22 mouse cellular contexts compared by ENCODE assay signal in the genomic region with DNA sequence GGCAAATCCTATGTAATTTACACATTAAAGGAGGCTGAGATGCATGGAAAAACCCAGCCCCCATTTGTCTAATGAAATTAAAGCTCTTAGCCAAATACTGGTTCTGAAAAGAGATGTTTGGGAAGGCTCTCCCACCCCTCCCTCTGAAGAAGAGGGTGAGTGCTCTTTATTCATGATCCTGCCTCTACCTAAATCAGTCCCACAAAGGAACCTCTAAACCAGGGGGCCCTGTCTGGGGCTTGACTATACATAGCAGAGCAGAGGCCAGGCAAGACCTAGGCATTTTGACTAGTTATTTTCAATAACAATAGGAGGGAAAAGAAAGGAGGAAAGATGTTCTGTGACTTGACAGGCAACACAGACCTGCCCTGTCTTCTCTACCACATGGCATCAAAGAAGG.
"Had no signal": no experiment of that assay in that cellular context is flagged by ENCODE, and none has a peak within 500 bp of the region (broad histone marks: within the 10 kb centered on the region; RNA-seq: fewer than 3 reads in every experiment).

No protein-coding gene starts in this region.

- H3K27me3 ChIP-seq: limb, embryonic 12.5 days; limb, embryonic 15.5 days; lung, embryonic 15.5 days; megakaryocyte, embryonic 14.5 days; neural tube, embryonic 12.5 days; neural tube, embryonic 15.5 days had no signal

- H3K4me2 ChIP-seq: limb, embryonic 12.5 days; limb, embryonic 15.5 days; liver, embryonic 11.5 days; lung, embryonic 15.5 days; neural tube, embryonic 12.5 days; neural tube, embryonic 15.5 days had no signal

- DNase-seq: kidney, adult 9 months; kidney, postnatal 14 days; kidney, postnatal 4 days; left cerebral cortex, postnatal 4 days; liver, postnatal 0 days; lung, postnatal 10 days; lung, postnatal 36 days; right cerebral cortex, adult 18-20 months; right cerebral cortex, postnatal 14 days; right cerebral cortex, postnatal 4 days; thymus, adult 2 months; thymus, postnatal 14 days; thymus, postnatal 4 days had no signal

- ATAC-seq: liver, postnatal 0 days had no signal

- H3K4me1 ChIP-seq: limb, embryonic 12.5 days; limb, embryonic 15.5 days; lung, embryonic 15.5 days; megakaryocyte, embryonic 14.5 days; neural tube, embryonic 12.5 days; neural tube, embryonic 15.5 days had no signal

- H3K36me3 ChIP-seq: limb, embryonic 12.5 days; limb, embryonic 15.5 days; lung, embryonic 15.5 days; neural tube, embryonic 12.5 days; neural tube, embryonic 15.5 days had no signal

- H3K9me3 ChIP-seq: limb, embryonic 12.5 days; limb, embryonic 15.5 days; lung, embryonic 15.5 days; neural tube, embryonic 12.5 days; neural tube, embryonic 15.5 days had no signal

- H3K27ac ChIP-seq: limb, embryonic 12.5 days; limb, embryonic 15.5 days; liver, embryonic 14.5 days; lung, embryonic 15.5 days; neural tube, embryonic 12.5 days; neural tube, embryonic 15.5 days; stomach, postnatal 0 days had no signal

- H3K9ac ChIP-seq: limb, embryonic 12.5 days; limb, embryonic 15.5 days; liver, embryonic 14.5 days; liver, postnatal 0 days; lung, embryonic 15.5 days; neural tube, embryonic 12.5 days; neural tube, embryonic 15.5 days had no signal

- H3K4me3 ChIP-seq: limb, embryonic 12.5 days; limb, embryonic 15.5 days; lung, embryonic 15.5 days; megakaryocyte, embryonic 14.5 days; neural tube, embryonic 12.5 days; neural tube, embryonic 15.5 days had no signal
